Mouse (Mus musculus) adrenal gland (tissue): ENCODE results near the gene Gm10974.

ENCODE experiments used
- intact Hi-C: fragments of 180-260 bp; cut with DNase I; formaldehyde crosslinking; loops from one replicate; pipeline ENCODE4 v1.15.1; 2025
- microRNA-seq, 2 experiments: library from miRNA; unstranded; fragments of <30 nt; microRNA quantifications; one replicate each; pipeline ENCODE4; 2019

The Gm10974 gene

DNA sequence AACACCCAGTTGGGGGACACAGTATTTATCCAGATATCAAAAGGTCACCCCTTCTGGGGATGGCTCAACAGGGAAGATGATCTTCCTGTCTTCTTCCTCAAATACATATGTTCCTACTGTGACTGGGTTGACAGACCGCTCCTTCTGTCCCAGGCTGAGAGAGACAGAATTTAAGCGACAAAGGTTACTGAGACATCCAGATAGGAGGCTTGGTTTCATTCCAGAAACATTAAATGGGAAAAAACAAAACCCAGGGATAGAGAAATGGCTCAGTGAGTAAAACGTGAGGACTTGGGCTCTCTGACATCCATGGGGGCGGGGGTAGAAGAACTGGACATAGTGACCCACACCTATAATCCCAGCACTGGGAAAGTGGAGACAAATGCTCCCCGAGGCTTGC, 37.2 kb downstream of the Gm10974 start:
- intact Hi-C loops = no loop called here

DNA sequence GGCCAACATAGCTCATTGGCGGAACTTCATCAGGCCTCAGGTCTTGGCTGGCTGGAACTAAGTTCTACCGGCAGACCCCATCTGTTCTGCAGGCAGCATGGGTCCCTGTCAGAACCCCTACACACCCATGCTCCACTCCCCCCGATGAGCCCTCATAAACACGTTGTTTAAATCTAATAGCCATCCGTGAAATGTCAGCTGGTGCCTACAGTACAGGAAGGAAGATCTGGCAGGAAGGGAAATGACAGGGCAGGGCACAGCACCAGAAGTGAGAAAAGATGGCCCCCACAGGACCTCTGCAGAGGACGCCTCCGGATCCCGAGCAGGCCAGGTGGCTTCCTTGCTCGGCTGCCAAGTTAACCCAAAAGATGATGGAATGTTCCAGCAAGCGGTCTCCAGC, 38.4 kb downstream of the Gm10974 start:
- intact Hi-C loops = no loop called here

DNA sequence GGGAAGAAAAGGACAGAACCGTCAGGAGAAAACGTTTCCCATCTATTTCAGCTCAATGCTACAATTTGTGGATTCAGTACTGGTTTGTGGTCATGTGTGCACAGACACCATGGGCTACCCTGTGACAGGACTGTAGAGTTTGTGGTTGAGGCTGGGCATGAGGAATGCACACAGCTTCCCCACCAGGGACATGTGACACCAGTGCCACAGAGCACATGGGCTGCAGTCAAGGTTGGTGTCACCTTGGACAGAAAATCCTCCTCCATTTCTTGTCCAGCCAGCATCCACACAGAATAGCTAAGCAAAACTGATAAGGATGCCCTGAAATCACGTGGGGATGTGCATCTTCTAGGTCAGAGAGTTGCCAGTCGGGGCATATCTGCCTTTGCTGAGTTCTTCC, 39.1 kb downstream of the Gm10974 start:
- intact Hi-C loops = no loop called here

DNA sequence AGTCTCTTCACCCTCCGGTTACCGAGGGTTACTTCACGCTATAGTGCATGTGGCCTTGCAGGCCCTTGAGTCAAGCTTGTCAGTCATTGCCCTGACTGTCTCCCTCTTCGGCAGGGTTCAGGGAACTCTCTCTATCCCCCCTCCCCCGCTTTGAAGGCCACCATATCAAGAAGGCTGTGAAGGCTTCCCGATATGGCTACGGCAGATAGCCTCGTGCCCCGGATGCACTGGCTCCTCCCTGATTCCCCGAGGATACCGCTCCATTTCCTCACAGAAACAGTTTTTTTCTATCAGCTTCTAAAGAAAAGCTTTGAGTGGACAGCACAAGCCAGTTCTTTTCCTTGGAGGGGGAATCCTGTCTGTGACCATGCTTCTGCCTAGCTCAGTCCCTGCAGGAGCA, 39.8 kb downstream of the Gm10974 start:
- intact Hi-C loops = no loop called here

DNA sequence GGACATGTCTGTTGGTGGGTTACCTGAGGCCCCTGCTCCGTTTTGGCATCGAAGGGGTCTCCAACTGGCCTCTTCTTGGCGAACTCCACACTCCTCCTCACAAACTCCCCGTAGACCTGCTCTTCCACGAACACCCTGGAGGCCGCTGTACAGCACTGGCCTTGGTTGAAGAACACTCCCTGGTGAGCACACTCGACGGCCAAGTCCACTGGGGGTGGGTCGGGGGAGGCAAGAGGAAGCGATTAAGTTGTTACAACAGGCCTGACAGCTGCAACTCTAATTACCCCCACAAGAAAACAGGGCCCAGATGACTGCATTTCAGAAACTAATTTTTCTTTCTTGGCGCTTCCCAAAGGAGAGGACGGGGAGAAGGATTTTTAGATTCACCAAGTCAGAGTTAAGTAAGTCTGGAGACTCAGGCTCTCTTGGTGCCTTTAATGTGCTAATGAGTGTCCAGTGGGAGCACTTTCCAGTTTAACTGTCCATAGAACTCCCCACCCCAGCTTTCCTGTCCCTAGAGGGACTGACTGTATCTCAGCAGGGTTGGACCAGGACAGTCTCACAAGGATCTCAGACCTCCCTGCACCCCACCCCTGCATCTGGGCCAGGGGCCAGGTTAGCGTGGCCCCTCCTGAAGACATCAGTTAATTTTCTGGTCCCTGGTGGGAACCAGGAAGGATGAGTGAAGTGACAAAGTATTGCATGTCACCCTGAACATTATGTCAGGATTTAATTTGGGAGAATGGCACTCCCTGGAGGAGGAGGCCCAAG, 40.4 kb downstream of the Gm10974 start:
- intact Hi-C loops = no loop called here

DNA sequence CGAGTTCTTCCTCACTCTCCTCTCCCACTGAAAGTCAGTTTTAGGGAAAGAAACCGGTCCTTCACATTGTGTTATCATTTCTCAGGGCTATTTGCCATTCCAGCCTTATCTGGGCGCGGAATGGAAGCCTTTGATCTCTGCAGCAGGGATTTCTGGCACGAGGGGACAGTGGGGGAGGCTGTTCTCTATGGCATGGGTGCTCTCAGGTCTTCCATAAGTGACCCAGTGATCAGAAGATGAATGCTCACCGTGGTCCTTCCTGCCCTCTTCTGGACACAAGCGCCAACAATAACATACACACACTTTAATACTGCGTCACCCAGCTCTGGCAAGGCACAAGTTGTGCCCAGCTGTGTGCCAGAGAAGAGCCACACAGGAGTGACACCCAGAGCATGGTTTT, 41.3 kb downstream of the Gm10974 start:
- intact Hi-C loops = no loop called here

DNA sequence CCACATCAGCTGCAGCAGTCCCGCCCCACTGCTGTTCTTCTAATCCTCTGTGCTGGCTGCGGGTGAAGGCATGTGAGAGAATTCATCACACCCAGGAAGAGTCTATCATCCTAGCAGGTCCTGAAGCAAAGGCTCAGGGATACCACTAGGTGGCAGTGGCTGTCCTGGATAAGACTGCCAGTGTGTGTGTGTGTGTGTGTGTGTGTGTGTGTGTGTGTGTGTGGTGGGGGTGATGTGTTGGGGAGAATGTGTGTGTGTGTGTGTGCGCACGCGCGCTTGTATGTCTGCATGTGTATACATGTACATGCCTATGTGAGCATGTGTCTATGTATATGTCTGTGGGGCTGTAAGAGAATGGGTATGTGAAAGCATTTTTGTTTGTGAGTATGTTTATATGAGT, 43.7 kb downstream of the Gm10974 start:
- intact Hi-C loops = no loop called here

DNA sequence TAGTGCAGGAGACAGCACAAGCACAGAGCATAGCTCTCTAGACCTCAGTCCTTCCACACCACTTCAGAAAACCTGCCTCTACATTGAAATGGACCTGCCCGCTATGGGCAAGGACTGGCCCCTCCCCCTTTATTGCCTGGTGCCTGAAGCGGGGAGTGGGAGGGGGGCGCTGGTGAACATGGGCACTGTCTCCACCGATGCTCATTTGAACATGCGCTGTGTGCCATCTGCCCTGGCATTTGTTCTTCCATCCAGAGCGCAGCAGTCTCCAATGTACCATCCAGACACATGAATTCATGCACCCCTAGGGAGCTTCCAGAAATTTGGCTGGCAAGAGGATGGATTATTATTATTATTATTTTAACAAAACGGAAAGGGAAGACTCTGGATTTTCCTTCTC, 47.4 kb downstream of the Gm10974 start:
- intact Hi-C loops = no loop called here

DNA sequence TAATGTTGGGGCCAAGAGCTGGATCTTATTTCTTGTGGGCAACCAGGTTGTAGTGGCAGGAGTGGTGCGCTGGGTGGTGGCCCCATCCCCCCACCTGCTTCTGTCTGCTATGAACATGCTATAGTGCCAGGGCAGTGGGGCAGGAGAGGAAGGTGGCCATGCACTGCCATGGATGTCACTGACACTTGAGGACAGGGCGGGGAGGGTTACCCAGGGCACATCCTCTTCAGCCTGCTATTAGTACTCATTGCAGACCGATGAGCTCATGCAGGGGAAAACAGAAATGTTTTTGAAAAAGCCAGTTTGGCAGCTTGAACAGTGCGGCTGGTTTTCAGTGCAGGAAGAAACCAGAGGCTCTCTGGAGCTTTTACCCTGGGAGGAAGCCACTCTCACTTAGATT, 51.1 kb downstream of the Gm10974 start:
- intact Hi-C loops = no loop called here

DNA sequence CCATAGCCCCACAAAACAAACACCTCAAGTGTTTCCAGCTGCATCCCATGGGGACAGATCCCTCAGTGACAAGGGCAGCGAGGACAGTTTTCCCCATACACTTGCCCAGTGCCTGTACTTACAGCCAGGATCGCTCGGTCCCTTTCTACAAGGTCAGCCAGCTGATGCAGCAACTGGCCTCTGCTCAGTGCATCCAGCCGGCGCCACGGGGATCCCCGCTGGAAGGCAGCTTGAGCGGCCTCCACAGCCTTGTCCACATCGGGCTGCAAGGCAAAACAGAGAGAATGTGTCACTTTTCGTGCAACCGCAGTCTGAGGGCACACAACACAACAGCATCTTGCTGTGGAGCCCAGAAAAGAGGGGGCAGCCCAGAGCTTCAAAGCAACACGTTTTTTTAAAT, 53.3 kb downstream of the Gm10974 start:
- intact Hi-C loops = no loop called here

DNA sequence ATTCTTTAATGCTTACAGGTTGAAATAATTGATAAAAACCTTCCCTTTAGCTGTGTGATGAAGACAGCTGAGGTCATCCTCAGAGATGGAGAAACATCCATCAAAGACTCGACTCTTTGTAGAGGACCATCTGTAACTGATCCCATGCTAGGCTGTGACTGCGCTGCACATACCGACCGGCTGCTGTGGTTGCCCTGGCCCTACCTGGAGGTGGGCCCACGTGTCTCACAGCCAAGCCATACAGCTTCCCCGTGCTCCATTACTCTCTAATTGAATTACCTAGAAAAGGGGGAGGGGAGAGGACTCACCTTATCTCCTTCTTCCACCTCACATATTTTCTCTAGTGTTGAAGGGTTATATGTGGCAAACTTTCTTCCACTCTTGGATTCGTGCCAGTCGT, 56.2 kb downstream of the Gm10974 start:
- intact Hi-C loops = no loop called here

DNA sequence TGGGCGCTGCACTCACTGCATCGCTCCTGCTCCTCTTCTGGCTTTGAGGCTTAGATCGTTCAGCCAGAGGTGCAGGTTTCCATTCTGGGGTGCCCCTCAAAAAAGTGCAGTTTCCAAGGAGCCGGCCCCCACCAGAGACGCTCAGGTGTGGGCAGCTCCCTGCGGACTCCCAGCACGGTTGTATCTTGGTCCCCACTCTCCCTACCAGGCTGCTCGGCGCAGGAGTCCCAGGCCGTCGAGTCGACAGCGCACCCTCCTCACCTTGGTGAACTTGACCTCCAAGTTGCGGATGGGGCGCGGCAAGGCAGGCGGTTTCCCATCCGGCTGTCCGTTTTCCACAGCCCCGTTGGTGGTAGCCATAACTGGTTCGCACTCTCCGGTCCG, 61.3 kb downstream of the Gm10974 start:
- intact Hi-C loops = no loop called here

DNA sequence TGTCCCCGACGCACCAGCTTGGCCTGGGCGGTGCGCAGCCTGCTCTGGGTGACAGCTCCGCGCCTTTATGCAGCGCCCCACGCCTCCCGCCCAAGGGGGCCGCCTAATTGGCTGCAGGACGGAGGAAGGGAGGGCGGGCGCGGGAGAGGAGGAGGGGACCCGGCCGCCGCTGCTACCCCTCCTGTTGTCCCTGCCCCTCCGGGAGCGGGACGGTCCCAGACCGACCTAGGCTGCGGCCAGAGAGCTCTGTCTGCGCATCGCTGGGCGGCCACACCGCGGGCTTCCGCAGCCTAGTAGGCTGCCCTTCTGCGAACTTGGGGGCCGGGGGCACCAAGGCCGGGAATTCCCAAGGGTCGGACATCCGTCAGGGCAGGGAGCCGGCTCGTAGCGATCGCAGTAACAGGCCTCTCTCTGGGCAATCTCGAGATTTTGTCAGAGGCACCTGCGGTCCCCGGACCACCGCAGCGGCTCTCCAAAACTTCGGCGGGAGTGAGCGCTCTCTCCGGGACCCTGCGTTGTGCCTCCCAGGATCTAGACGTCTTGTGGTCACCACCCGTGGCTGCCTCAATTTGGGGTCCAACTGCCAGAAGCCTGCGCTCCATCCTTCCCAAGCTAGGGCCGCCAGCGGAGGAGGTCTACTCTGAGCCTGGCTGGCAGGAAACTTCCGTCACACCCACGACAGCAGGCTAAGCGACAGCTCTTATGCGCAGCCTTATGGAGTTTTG, 61.9 kb downstream of the Gm10974 start, which contains the start of gene Aldh1a3:
Aldh1a3 (minus strand) TSS at position 81 of the 725 bp plus-strand sequence.
- intact Hi-C loops = no loop called here

DNA sequence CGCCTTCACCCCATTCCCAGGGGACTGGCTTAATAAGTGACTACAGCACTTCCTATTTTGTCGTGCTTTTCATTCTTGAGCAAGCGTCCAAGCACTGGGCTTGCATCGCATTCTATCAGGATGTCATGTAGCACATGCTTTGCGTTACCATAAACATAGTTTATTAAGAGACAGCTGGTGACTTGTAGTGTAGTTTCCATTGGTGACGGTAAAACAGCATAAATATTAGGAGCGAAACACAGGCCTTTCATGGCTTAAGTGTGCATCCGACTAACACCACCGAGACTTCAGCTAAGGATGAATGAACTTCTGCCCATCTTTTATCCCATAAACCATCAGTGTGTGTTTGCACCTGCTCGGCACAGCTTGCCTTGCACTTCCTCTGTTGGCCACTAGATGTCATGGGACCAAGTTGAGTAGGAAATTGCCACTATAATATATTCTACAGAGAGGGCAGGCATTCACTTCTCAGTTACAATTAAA, 68.8 kb downstream of the Gm10974 start:
- intact Hi-C loops = loop anchor here (2.0 kb wide), 1 partner anchor 226 kb away; no protein-coding TSS in a partner anchor

Small RNA genes within 50 kb of the gene (microRNA-seq; reads per million reads assigned to microRNA genes)
- 0 reads per million in 2 experiments for gene Mir7057
